In genomic region chr2:181845709-181846394, GRCm38 (mm10) we compare ENCODE assay signal across 32 mouse cellular contexts. TPM values are rescaled to one million over a fixed set of nuclear protein-coding genes. Genes with fewer than 3 reads are reported as not detected.
A peak's percentile ranks its signal among the peaks of the same experiment; 100 is the strongest.
DNase-seq lines count a peak whose midpoint lies in the region; ATAC-seq lines count a peak whose summit lies in the region.
"Had no signal": no experiment of that assay in that cellular context is flagged by ENCODE, and none has a peak within 500 bp of the region (broad histone marks: within the 10 kb centered on the region; RNA-seq: fewer than 3 reads in every experiment).

No protein-coding gene starts in this region.

- peak; percentile 14 for DNase-seq in adrenal gland, postnatal 10 days
- no peak for DNase-seq in adrenal gland, adult 18-20 months (ENCODE audit: low spot score in 2 of 2)
- DNase-seq in ovary, postnatal 14 days (ENCODE audit: low spot score) = peak; percentile 1
- no peak for DNase-seq in ovary, postnatal 10 days (ENCODE audit: low spot score)
- no peak for DNase-seq in lung, postnatal 10 days
- no peak for DNase-seq in layer of hippocampus, postnatal 36 days
- DNase-seq: cerebellum, adult 9-10 months; cerebellum, postnatal 36 days; gastrocnemius, postnatal 25 days; heart, adult 2 months; heart, postnatal 4 days; kidney, adult 18-20 months; kidney, postnatal 25 days; liver, embryonic 13.5 days; lung, adult 18-20 months; midbrain, embryonic 14.5 days; retina, postnatal 1 day; right cerebral cortex, postnatal 14 days; thymus, adult 2 months; thymus, postnatal 36 days had no signal

- peak; percentile 87 for ATAC-seq in intestine, embryonic 15.5 days
- ATAC-seq: forebrain, embryonic 15.5 days; lung, postnatal 0 days; Patski had no signal

- H3K9me3 ChIP-seq in intestine, embryonic 15.5 days = no peaks in the 10 kb centered on the region
- H3K9me3 ChIP-seq: forebrain, embryonic 10.5 days; forebrain, embryonic 15.5 days; heart, embryonic 12.5 days; hindbrain, embryonic 13.5 days; kidney, embryonic 15.5 days; limb, embryonic 13.5 days; liver, embryonic 13.5 days; neural tube, embryonic 15.5 days; stomach, embryonic 15.5 days had no signal

- no peaks in the 10 kb centered on the region for H3K36me3 ChIP-seq in intestine, embryonic 15.5 days

- no peak overlapping the region for H3K4me3 ChIP-seq in intestine, embryonic 15.5 days (replicated peaks)
- H3K4me3 ChIP-seq: forebrain, embryonic 10.5 days; forebrain, embryonic 15.5 days; heart, adult 2 months; heart, embryonic 12.5 days; hindbrain, embryonic 13.5 days; kidney, embryonic 15.5 days; limb, embryonic 13.5 days; liver, embryonic 13.5 days; neural tube, embryonic 15.5 days; stomach, embryonic 15.5 days had no signal

- H3K27me3 ChIP-seq in intestine, embryonic 15.5 days (replicated peaks) = no peaks in the 10 kb centered on the region
- H3K27me3 ChIP-seq: forebrain, embryonic 15.5 days; heart, embryonic 12.5 days; hindbrain, embryonic 13.5 days; kidney, embryonic 15.5 days; limb, embryonic 13.5 days; liver, embryonic 13.5 days; neural tube, embryonic 15.5 days; Patski; stomach, embryonic 15.5 days had no signal

- no peaks in the 10 kb centered on the region for H3K4me1 ChIP-seq in intestine, embryonic 15.5 days (replicated peaks)
- H3K4me1 ChIP-seq: forebrain, embryonic 15.5 days; heart, embryonic 12.5 days; hindbrain, embryonic 13.5 days; kidney, embryonic 15.5 days; limb, embryonic 13.5 days; liver, embryonic 13.5 days; neural tube, embryonic 15.5 days; stomach, embryonic 15.5 days had no signal

- 66% methylated on average over 5 of the region's 5 CpGs for WGBS in intestine, embryonic 15.5 days

- no peak overlapping the region for H3K27ac ChIP-seq in intestine, embryonic 15.5 days
- H3K27ac ChIP-seq: forebrain, embryonic 10.5 days; forebrain, embryonic 15.5 days; heart, adult 2 months; hindbrain, embryonic 13.5 days; kidney, embryonic 15.5 days; limb, embryonic 13.5 days; liver, embryonic 13.5 days; macrophage; neural tube, embryonic 15.5 days; stomach, embryonic 15.5 days had no signal

- H3K9ac ChIP-seq in intestine, embryonic 15.5 days = no peak overlapping the region
- H3K9ac ChIP-seq: forebrain, embryonic 15.5 days; heart, embryonic 12.5 days; hindbrain, embryonic 13.5 days; kidney, embryonic 15.5 days; limb, embryonic 13.5 days; liver, embryonic 13.5 days; neural tube, embryonic 15.5 days; stomach, embryonic 15.5 days had no signal

- no peak overlapping the region for H3K4me2 ChIP-seq in intestine, embryonic 15.5 days (replicated peaks)
- H3K4me2 ChIP-seq: forebrain, embryonic 15.5 days; heart, embryonic 12.5 days; hindbrain, embryonic 13.5 days; kidney, embryonic 15.5 days; limb, embryonic 13.5 days; liver, embryonic 13.5 days; neural tube, embryonic 15.5 days; stomach, embryonic 15.5 days had no signal

RNA-seq across cellular contexts. Expression of gene Pcmtd2, which starts 8.2 kb away (rescaled TPM):
- total RNA-seq in adrenal gland, postnatal 10 days (2021) = 10 to 100 TPM; 54.3 to 63.2 TPM
- 10 to 100 TPM; 42.6 to 50.7 TPM for total RNA-seq in adrenal gland, adult 18-20 months (2021)
- polyA plus RNA-seq in intestine, embryonic 15.5 days (2015; fragmentation: Nextera tagmentation; extraction: Ambion mirVana) = 24.7 and 30.4 TPM in 2 replicates
- total RNA-seq in layer of hippocampus, postnatal 36 days (2021) = 10 to 100 TPM; 87.3 to 91.1 TPM

RNA-seq across cellular contexts. Expression of gene Polr3k, which starts 18.3 kb away (rescaled TPM):
- 10 to 100 TPM; 17.0 to 18.1 TPM for total RNA-seq in adrenal gland, postnatal 10 days (2021)
- total RNA-seq in adrenal gland, adult 18-20 months (2021) = 10 to 100 TPM; 14.2 to 17.3 TPM
- polyA plus RNA-seq in intestine, embryonic 15.5 days (2015; fragmentation: Nextera tagmentation; extraction: Ambion mirVana) = 80.6 and 86.0 TPM in 2 replicates
- 10 to 100 TPM; 29.5 to 36.2 TPM for total RNA-seq in layer of hippocampus, postnatal 36 days (2021)

Comparison
In these comparisons a context has a peak if more than half of its experiments do, and no peak if none do; other contexts are left out.
1. DNase-seq: peak in adrenal gland, postnatal 10 days (single experiment) and ovary, postnatal 14 days (single experiment); none in adrenal gland, adult 18-20 months (0 of 2), ovary, postnatal 10 days (single experiment), lung, postnatal 10 days (single experiment) and layer of hippocampus, postnatal 36 days (0 of 2).